ENCODE assay signal across 9 mouse cellular contexts in genomic region chr19:47320331-47320668, GRCm38 (mm10).
DNase-seq lines count a peak whose midpoint lies in the region; ATAC-seq and TF ChIP-seq lines count a peak whose summit lies in the region.
"Had no signal": no experiment of that assay in that cellular context is flagged by ENCODE, and none has a peak within 500 bp of the region (broad histone marks: within the 10 kb centered on the region; RNA-seq: fewer than 3 reads in every experiment).

No protein-coding gene starts in this region.

- H3K36me3 ChIP-seq in midbrain, embryonic 10.5 days, result no peaks in the 10 kb centered on the region
- no peaks in the 10 kb centered on the region for H3K36me3 ChIP-seq in midbrain, embryonic 15.5 days (replicated peaks)
- no peaks in the 10 kb centered on the region for H3K36me3 ChIP-seq in embryonic facial prominence, embryonic 14.5 days (ENCODE audit: control insufficient read depth, insufficient read depth, low read length)
- no peaks in the 10 kb centered on the region for H3K36me3 ChIP-seq in hindbrain, embryonic 16.5 days (ENCODE audit: control insufficient read depth, insufficient read depth, low read length)

- no peak overlapping the region for H3K4me2 ChIP-seq in midbrain, embryonic 15.5 days
- peak overlapping the region; percentile 26 for H3K4me2 ChIP-seq in embryonic facial prominence, embryonic 14.5 days (ENCODE audit: low read depth, low read length)
- no peak overlapping the region for H3K4me2 ChIP-seq in hindbrain, embryonic 16.5 days (ENCODE audit: low read length)

- H3K9me3 ChIP-seq in midbrain, embryonic 10.5 days (replicated peaks), result no peaks in the 10 kb centered on the region
- no peaks in the 10 kb centered on the region for H3K9me3 ChIP-seq in midbrain, embryonic 15.5 days
- H3K9me3 ChIP-seq in embryonic facial prominence, embryonic 14.5 days (ENCODE audit: control insufficient read depth, low read length), result no peaks in the 10 kb centered on the region
- H3K9me3 ChIP-seq in hindbrain, embryonic 16.5 days (ENCODE audit: control insufficient read depth, low read length), result no peaks in the 10 kb centered on the region

- ATAC-seq in midbrain, embryonic 15.5 days (replicated peaks), result no peak
- ATAC-seq in embryonic facial prominence, embryonic 14.5 days (ENCODE audit: low read depth), result peak; percentile 64
- no peak for ATAC-seq in hindbrain, embryonic 16.5 days
- no peak for ATAC-seq in monocyte, adult 5-6 weeks (replicated peaks; ENCODE audit: insufficient number of reproducible peaks, low FRiP score, low TSS enrichment, poor library complexity, severe bottlenecking)

- no peak overlapping the region for H3K9ac ChIP-seq in midbrain, embryonic 15.5 days
- H3K9ac ChIP-seq in embryonic facial prominence, embryonic 14.5 days (ENCODE audit: low read depth, low read length), result peak overlapping the region; percentile 32; the same call in 1 of the 2 replicates
- peak overlapping the region; percentile 11; the same call in 1 of the 2 replicates for H3K9ac ChIP-seq in hindbrain, embryonic 16.5 days (ENCODE audit: low read depth, low read length)

- no peak for TF ChIP-seq CTCF in lung, adult 2 months (IDR thresholded peaks at IDR 0.05; ENCODE audit: insufficient read depth, low read length)

- H3K4me1 ChIP-seq in midbrain, embryonic 10.5 days, result peaks cover 56% of the 10 kb centered on the region
- peaks cover 17% of the 10 kb centered on the region; the same call in 1 of the 2 replicates for H3K4me1 ChIP-seq in midbrain, embryonic 15.5 days
- H3K4me1 ChIP-seq in embryonic facial prominence, embryonic 14.5 days (ENCODE audit: control insufficient read depth, insufficient read depth, low read length), result peaks cover 80% of the 10 kb centered on the region
- H3K4me1 ChIP-seq in hindbrain, embryonic 16.5 days (ENCODE audit: control insufficient read depth, insufficient read depth, low read depth, low read length), result peaks cover 17% of the 10 kb centered on the region
- H3K4me1 ChIP-seq in lung, adult 2 months (ENCODE audit: control insufficient read depth, insufficient read depth, low read length), result peaks cover 39% of the 10 kb centered on the region

- no peak overlapping the region for H3K4me3 ChIP-seq in midbrain, embryonic 10.5 days
- no peak overlapping the region for H3K4me3 ChIP-seq in midbrain, embryonic 15.5 days
- 0 out of 2 replicates have a peak overlapping the region, but pooled peaks have one; percentile 7 for H3K4me3 ChIP-seq in embryonic facial prominence, embryonic 14.5 days (ENCODE audit: low read depth, low read length)
- no peak overlapping the region for H3K4me3 ChIP-seq in hindbrain, embryonic 16.5 days (ENCODE audit: low read length)
- peak overlapping the region; percentile 76 for H3K4me3 ChIP-seq in lung, adult 2 months (replicated peaks; ENCODE audit: extremely low read depth, low read depth, low read length)

- TF ChIP-seq POLR2A in lung, adult 2 months (IDR thresholded peaks at IDR 0.05; ENCODE audit: borderline replicate concordance, extremely low read depth, low read depth, low read length), result peak; percentile 50; the same call in 1 of the 2 replicates

- WGBS in midbrain, embryonic 10.5 days, result 32% methylated on average over 8 of the region's 8 CpGs
- 33% methylated on average over 8 of the region's 8 CpGs for WGBS in midbrain, embryonic 15.5 days
- 19% methylated on average over 8 of the region's 8 CpGs for WGBS in embryonic facial prominence, embryonic 14.5 days
- WGBS in hindbrain, embryonic 16.5 days, result 39% methylated on average over 8 of the region's 8 CpGs
- WGBS in lung, adult 2 months, result 31% methylated on average over 8 of the region's 8 CpGs

- no peaks in the 10 kb centered on the region for H3K27me3 ChIP-seq in midbrain, embryonic 10.5 days (ENCODE audit: low read depth, poor library complexity, severe bottlenecking)
- no peaks in the 10 kb centered on the region for H3K27me3 ChIP-seq in midbrain, embryonic 15.5 days (replicated peaks)
- no peaks in the 10 kb centered on the region for H3K27me3 ChIP-seq in embryonic facial prominence, embryonic 14.5 days (replicated peaks; ENCODE audit: control insufficient read depth, insufficient read depth, low read length)
- H3K27me3 ChIP-seq in hindbrain, embryonic 16.5 days (replicated peaks; ENCODE audit: control insufficient read depth, insufficient read depth, low read length), result 0 out of 2 replicates have a peak, but pooled peaks cover 3% of the 10 kb centered on the region

- peak overlapping the region; percentile 64 for H3K27ac ChIP-seq in midbrain, embryonic 10.5 days (replicated peaks)
- H3K27ac ChIP-seq in midbrain, embryonic 15.5 days, result no peak overlapping the region
- H3K27ac ChIP-seq in embryonic facial prominence, embryonic 14.5 days (replicated peaks; ENCODE audit: low read depth, low read length), result peak overlapping the region; percentile 59; the same call in 1 of the 2 replicates
- no peak overlapping the region for H3K27ac ChIP-seq in hindbrain, embryonic 16.5 days (ENCODE audit: low read depth, low read length)
- H3K27ac ChIP-seq: macrophage had no signal

- no peak for DNase-seq in midbrain, embryonic 10.5 days (ENCODE audit: low spot score)
- peak; percentile 81 for DNase-seq in embryonic facial prominence, embryonic 14.5 days (ENCODE audit: low spot score)
- peak; percentile 53 for DNase-seq in lung, adult 2 months
- DNase-seq in layer of hippocampus, adult 9-10 months (ENCODE audit: low spot score), result no peak
- DNase-seq in frontal cortex, postnatal 25 days (ENCODE audit: low spot score in 2 of 2), result no peak

Comparison
In these comparisons a context has a peak if more than half of its experiments do, and no peak if none do; other contexts are left out.
1. H3K27ac ChIP-seq: peak in midbrain, embryonic 10.5 days (single experiment) and embryonic facial prominence, embryonic 14.5 days (single experiment); none in midbrain, embryonic 15.5 days (single experiment) and hindbrain, embryonic 16.5 days (single experiment).
2. DNase-seq: peak in embryonic facial prominence, embryonic 14.5 days (single experiment) and lung, adult 2 months (single experiment); none in midbrain, embryonic 10.5 days (single experiment), layer of hippocampus, adult 9-10 months (single experiment) and frontal cortex, postnatal 25 days (0 of 2).
3. H3K4me3 ChIP-seq: peak in embryonic facial prominence, embryonic 14.5 days (single experiment) and lung, adult 2 months (single experiment); none in midbrain, embryonic 10.5 days (single experiment), midbrain, embryonic 15.5 days (single experiment) and hindbrain, embryonic 16.5 days (single experiment).